Mouse (Mus musculus) C2C12 (cell line): ENCODE data around the gene D430041D05Rik. TPM values are rescaled to one million over a fixed set of nuclear protein-coding genes. Genes with fewer than 3 reads are reported as not detected.

Experiments used
- H3K27me3 ChIP-seq: one replicate; pipeline ENCODE4 v1.6.1; 2011; ENCODE audit not compliant: control insufficient read depth, insufficient read depth, insufficient read length
- H3K36me3 ChIP-seq: one replicate; pipeline ENCODE4 v1.6.1; 2011; ENCODE audit not compliant: control insufficient read depth, insufficient read depth
- H3K4me3 ChIP-seq: one replicate; pipeline ENCODE4 v1.5.1; 2011; ENCODE audit warnings: mild to moderate bottlenecking, control low read depth; ENCODE audit not compliant: poor library complexity, insufficient read depth, severe bottlenecking
- H3K79me2 ChIP-seq: one replicate; pipeline ENCODE4 v1.6.1; 2011; ENCODE audit not compliant: control insufficient read depth, insufficient read depth
- H3K79me3 ChIP-seq: one replicate; pipeline ENCODE4 v1.6.1; 2011; ENCODE audit warnings: low read depth, control low read depth
- H3ac ChIP-seq: one replicate; pipeline ENCODE3; 2011; ENCODE audit warnings: low read depth; ENCODE audit not compliant: control insufficient read depth, insufficient read length
- CEBPB ChIP-seq: IDR thresholded peaks from one replicate; pipeline ENCODE4 v1.6.1; 2011; ENCODE audit warnings: low read depth, mild to moderate bottlenecking, control low read depth, moderate library complexity
- CTCF ChIP-seq: IDR thresholded peaks from one replicate; pipeline ENCODE4 v1.5.1; 2011; ENCODE audit not compliant: control insufficient read depth, insufficient read depth, insufficient read length
- FOSL1 ChIP-seq: IDR thresholded peaks from one replicate; pipeline ENCODE4 v1.8.0; 2011; ENCODE audit warnings: mild to moderate bottlenecking, low read length; ENCODE audit not compliant: poor library complexity, insufficient read depth, severe bottlenecking
- MAX ChIP-seq: IDR thresholded peaks from one replicate; pipeline ENCODE4 v1.6.1; 2011; ENCODE audit warnings: mild to moderate bottlenecking, control low read depth
- MYOD1 ChIP-seq: IDR thresholded peaks from one replicate; pipeline ENCODE4 v1.6.1; 2011; ENCODE audit warnings: low read depth; ENCODE audit not compliant: control insufficient read depth, insufficient read length
- MYOG ChIP-seq: IDR thresholded peaks from one replicate; pipeline ENCODE4 v1.6.1; 2011; ENCODE audit not compliant: control insufficient read depth, insufficient read length; ENCODE audit errors: extremely low read depth
- USF1 ChIP-seq: IDR thresholded peaks from one replicate; pipeline ENCODE4 v1.6.1; 2011; ENCODE audit warnings: low read depth, mild to moderate bottlenecking, control low read depth, moderate library complexity
- polyA plus RNA-seq: library from polyadenylated mRNA; unstranded; fragments of >200 nt; fragmentation: generic; extraction: Trizol; gene quantifications from one replicate; pipeline ENCODE4 v1.2.1, GENCODE M21; 2012; ENCODE audit warnings: missing spikeins

Gene D430041D05Rik
- polyA plus RNA-seq, 1 experiment = 0.05 TPM

DNA sequence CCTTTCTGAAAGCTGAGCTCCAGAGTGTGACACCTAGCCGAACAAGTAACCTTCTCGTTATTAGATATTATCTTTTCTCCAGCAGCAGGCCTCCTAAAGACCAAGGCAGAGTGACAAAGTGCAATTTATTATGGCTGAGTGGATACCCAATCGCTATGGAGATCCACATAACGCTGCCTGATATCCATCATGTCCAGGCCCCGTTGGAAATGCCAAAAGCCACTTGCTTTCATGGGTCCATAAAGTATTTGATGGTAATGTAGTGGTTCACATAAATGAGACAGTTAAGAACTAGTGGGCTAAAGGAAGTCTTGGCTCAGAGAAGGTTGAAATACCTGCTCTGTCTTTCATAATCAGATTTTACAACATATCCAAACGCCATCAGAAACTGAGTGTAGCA, 97.6 kb downstream of the D430041D05Rik start:
- no peaks in the 10 kb centered on the region for H3K79me3 ChIP-seq
- no peaks in the 10 kb centered on the region for H3K79me2 ChIP-seq
- no peak overlapping the region for H3K4me3 ChIP-seq
- H3ac ChIP-seq = no peak overlapping the region
- H3K36me3 ChIP-seq = no peaks in the 10 kb centered on the region
- TF ChIP-seq CTCF (no peak), USF1 (no peak), MYOG (no peak), MYOD1 (no peak), MAX (no peak), FOSL1 (no peak), CEBPB (no peak)
- H3K27me3 ChIP-seq = peaks cover 8% of the 10 kb centered on the region

DNA sequence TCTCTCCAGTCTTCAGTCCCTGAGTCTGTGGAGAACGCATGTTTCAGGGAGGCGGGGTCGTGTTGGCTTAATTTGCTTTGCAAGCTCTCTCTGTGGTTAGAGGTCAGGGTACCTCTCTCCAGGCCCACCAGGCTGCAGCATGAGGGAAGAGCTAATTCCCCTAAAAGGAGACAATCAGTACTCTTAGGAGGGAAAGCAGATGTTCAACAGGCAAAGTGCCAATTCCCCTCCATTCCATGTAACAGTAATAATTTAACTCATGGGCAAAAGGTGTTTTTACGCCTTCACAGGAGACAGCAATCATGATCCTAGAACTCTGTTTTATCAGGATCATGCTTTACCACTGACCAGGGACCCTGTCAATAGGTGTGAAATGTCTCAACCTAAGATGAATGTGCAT, 103.7 kb downstream of the D430041D05Rik start:
- TF ChIP-seq MAX = no peak
- no peak for TF ChIP-seq CTCF
- no peak for TF ChIP-seq CEBPB
- TF ChIP-seq USF1 = no peak
- TF ChIP-seq MYOG = no peak
- no peak for TF ChIP-seq MYOD1
- no peak for TF ChIP-seq FOSL1
- Histone ChIP-seq H3K4me3 (no peak overlapping the region), H3K36me3 (no peaks in the 10 kb centered on the region), H3ac (no peak overlapping the region), H3K79me2 (no peaks in the 10 kb centered on the region), H3K79me3 (no peaks in the 10 kb centered on the region), H3K27me3 (peaks cover 9% of the 10 kb centered on the region)

DNA sequence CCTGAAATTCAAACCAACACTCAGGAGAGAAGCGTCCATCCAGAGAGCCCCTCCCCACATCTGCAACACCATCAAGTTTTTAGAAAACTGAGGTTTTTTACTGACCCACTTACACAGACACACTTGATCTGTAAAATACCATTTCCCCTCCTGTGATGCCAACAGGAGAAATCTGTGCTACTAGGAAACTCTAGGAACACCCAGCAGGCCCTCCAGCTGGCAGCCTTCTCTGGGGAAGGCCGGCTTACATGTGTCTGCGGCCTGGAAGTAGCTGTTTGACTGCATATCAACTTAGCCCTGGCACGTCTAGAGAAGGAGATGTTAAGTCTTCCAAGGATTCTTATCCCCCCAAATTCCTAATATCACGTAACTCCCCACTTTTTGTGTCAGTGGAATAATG, 105.1 kb downstream of the D430041D05Rik start:
- Histone ChIP-seq H3K27me3 (peaks cover 9% of the 10 kb centered on the region), H3K36me3 (no peaks in the 10 kb centered on the region), H3K79me3 (no peaks in the 10 kb centered on the region), H3K4me3 (no peak overlapping the region), H3ac (no peak overlapping the region), H3K79me2 (no peaks in the 10 kb centered on the region)
- no peak for TF ChIP-seq CEBPB
- no peak for TF ChIP-seq FOSL1
- no peak for TF ChIP-seq MYOD1
- TF ChIP-seq CTCF = no peak
- TF ChIP-seq USF1 = no peak
- TF ChIP-seq MYOG = no peak
- TF ChIP-seq MAX = no peak

DNA sequence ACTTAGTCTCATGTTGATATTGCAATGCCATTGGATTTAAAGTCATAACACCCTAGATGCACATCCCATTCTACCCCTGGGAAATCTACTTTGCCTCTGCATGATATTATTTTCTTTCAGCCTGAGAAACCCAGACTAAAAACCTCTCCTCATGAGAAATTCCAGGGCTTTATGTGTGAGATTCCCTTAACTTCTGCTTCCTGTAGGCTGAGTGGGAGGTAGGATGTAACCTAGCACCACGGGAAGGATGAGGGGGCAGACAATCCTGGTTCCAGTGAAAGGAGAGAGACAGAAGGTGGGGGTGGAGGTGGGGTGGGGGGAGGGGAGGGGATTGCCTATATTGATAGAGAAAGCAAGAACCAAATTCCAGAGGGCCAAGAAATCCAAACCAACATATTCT, 110.9 kb downstream of the D430041D05Rik start:
- Histone ChIP-seq H3K27me3 (peaks cover 5% of the 10 kb centered on the region), H3K4me3 (no peak overlapping the region), H3K79me3 (no peaks in the 10 kb centered on the region), H3K79me2 (no peaks in the 10 kb centered on the region), H3ac (no peak overlapping the region), H3K36me3 (no peaks in the 10 kb centered on the region)
- no peak for TF ChIP-seq MYOD1

DNA sequence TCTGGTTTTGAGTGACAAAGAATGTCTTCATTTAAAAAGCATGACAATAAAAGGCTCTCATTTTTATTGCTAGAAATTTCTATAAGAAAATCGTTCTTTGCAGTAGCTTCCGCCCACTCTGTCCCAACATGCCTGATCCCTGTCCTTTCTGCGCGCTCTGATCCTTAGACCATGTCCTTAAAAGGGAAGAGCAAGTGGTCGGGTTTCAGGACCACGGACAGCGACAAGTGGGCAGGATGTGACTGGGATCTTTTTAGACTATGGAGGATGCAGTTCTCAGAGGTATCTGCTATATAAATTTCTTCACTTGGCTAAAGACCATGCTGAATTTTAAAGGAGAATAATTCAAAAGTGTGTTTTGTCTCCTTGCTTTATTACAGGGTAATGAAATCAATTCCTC, 111.7 kb downstream of the D430041D05Rik start:
- Histone ChIP-seq H3K36me3 (no peaks in the 10 kb centered on the region), H3K27me3 (peaks cover under 1% of the 10 kb centered on the region), H3K4me3 (no peak overlapping the region), H3ac (no peak overlapping the region), H3K79me2 (no peaks in the 10 kb centered on the region), H3K79me3 (no peaks in the 10 kb centered on the region)
- TF ChIP-seq MYOG (no peak), FOSL1 (no peak), CEBPB (no peak), MAX (no peak), CTCF (no peak), MYOD1 (no peak), USF1 (no peak)

- Histone ChIP-seq H3ac (no peak overlapping the region), H3K36me3 (no peaks in the 10 kb centered on the region), H3K27me3 (peaks cover 6% of the 10 kb centered on the region), H3K79me3 (no peaks in the 10 kb centered on the region), H3K4me3 (no peak overlapping the region), H3K79me2 (no peaks in the 10 kb centered on the region)
- TF ChIP-seq CEBPB = no peak
- no peak for TF ChIP-seq MAX
- TF ChIP-seq FOSL1 = no peak
- no peak for TF ChIP-seq MYOD1
- TF ChIP-seq MYOG = no peak
- no peak for TF ChIP-seq CTCF
- no peak for TF ChIP-seq USF1
Observed at GRCm38 (mm10) chr2:104286821-104287220, 124.0 kb downstream of the D430041D05Rik start.
